Mouse (Mus musculus): ENCODE measurements around the gene Reg4. TPM values are rescaled to one million over a fixed set of nuclear protein-coding genes. Genes with fewer than 3 reads are reported as not detected.

The Reg4 gene
- total and polyA plus RNA-seq, 3 experiments: not detected

GRCm38 (mm10) chr3:98206977-98207376 lies 15.0 kb upstream of the Reg4 start:
- TF ChIP-seq ZNF384 (IDR thresholded peaks at IDR 0.05; ENCODE audit: low read depth, low read length) (no peak), CTCF (conservative IDR thresholded peaks at IDR 0.05 in 1 of 2, IDR thresholded peaks at IDR 0.05 in 1 of 2; ENCODE audit: low read depth in 2 of 2, low read length in 2 of 2) (no peak), MEF2A (IDR thresholded peaks at IDR 0.05; ENCODE audit: borderline replicate concordance, low read depth, low read length) (no peak), USF1 (IDR thresholded peaks at IDR 0.05; ENCODE audit: low read depth, low read length) (no peak), POLR2AphosphoS2 (IDR thresholded peaks at IDR 0.05; ENCODE audit: low read depth, low read length) (no peak), CHD1 (IDR thresholded peaks at IDR 0.05; ENCODE audit: low read depth, low read length) (no peak), RCOR1 (conservative IDR thresholded peaks at IDR 0.05; ENCODE audit: low read depth, low read length) (no peak), TCF12 (IDR thresholded peaks at IDR 0.05; ENCODE audit: low read depth, low read length) (no peak), BHLHE40 (IDR thresholded peaks at IDR 0.05; ENCODE audit: low read depth, low read length) (no peak), KAT2A (IDR thresholded peaks at IDR 0.05; ENCODE audit: insufficient replicate concordance, low read length) (no peak), JUN (IDR thresholded peaks at IDR 0.05; ENCODE audit: insufficient read depth, low read depth, low read length) (no peak), GABPA (IDR thresholded peaks at IDR 0.05; ENCODE audit: insufficient replicate concordance, low read depth, low read length) (no peak), EP300 (IDR thresholded peaks at IDR 0.05; ENCODE audit: low read length) (no peak), TBP (conservative IDR thresholded peaks at IDR 0.05; ENCODE audit: low read depth, low read length) (no peak)
- Histone ChIP-seq H3K27ac (ENCODE audit: insufficient read depth, low read depth) (no peak overlapping the region), H3K27me3 (replicated peaks) (no peaks in the 10 kb centered on the region), H3K9ac (ENCODE audit: insufficient read depth, low read depth) (no peak overlapping the region), H3K9me3 (replicated peaks; ENCODE audit: low read length) (no peaks in the 10 kb centered on the region), H3K36me3 (replicated peaks in 1 of 2; ENCODE audit: control insufficient read depth in 1 of 2, insufficient read depth in 1 of 2, low read length in 1 of 2) (no peaks in the 10 kb centered on the region), H3K4me2 (ENCODE audit: insufficient read depth, low read depth, poor library complexity, severe bottlenecking) (no peak overlapping the region), H3K4me1 (ENCODE audit: control insufficient read depth in 1 of 2, insufficient read depth in 2 of 2) (no peaks in the 10 kb centered on the region), H3K79me2 (replicated peaks; ENCODE audit: control insufficient read depth, extremely low read depth, insufficient read depth, poor library complexity, severe bottlenecking) (no peaks in the 10 kb centered on the region), H3K4me3 (replicated peaks in 1 of 3; ENCODE audit: low read depth in 2 of 3, low read length in 2 of 3, poor library complexity in 1 of 3) (no peak overlapping the region)
- in situ Hi-C loops (cut with MboI; ENCODE audit: low pct_ligation_motif_present, low pct_unique_long_range_greater_than_20kb, low sequenced_read_pairs) (no loop called here), dilution Hi-C loops (cut with MboI; ENCODE audit: extremely low pct_ligation_motif_present, extremely low pct_unique_long_range_greater_than_20kb, low sequenced_read_pairs) (no loop called here)
- DNase-seq (ENCODE audit: extremely low read depth): no peak

DNA sequence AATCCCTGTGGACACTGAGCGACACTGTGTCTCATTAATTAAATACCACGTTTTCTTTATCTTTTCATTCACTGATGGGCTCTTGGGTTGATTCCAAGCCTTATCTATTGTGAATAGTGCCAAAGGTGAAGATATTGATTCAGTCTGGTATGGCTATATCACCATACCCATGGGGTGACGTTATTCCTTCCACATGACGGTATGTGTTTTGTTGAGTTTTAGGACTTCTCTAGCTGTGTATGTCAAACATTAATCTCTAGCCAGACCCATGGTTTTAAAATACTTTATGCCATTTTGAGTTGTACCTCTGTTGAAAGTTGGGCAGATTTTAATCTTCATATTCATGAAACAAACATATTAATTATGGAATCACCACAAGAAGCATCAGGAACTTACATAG lies 12.8 kb upstream of the Reg4 start:
- H3K27me3 ChIP-seq (replicated peaks): peaks cover 6% of the 10 kb centered on the region
- H3K27ac ChIP-seq (ENCODE audit: insufficient read depth, low read depth): no peak overlapping the region
- no peaks in the 10 kb centered on the region for H3K9me3 ChIP-seq (replicated peaks; ENCODE audit: low read length)
- H3K9ac ChIP-seq (ENCODE audit: insufficient read depth, low read depth): no peak overlapping the region
- H3K36me3 ChIP-seq (replicated peaks in 1 of 2; ENCODE audit: control insufficient read depth in 1 of 2, insufficient read depth in 1 of 2, low read length in 1 of 2): no peaks in the 10 kb centered on the region
- no peak overlapping the region for H3K4me2 ChIP-seq (ENCODE audit: insufficient read depth, low read depth, poor library complexity, severe bottlenecking)
- TF ChIP-seq NELFE (IDR thresholded peaks at IDR 0.05; ENCODE audit: low read depth, low read length) (no peak), ELF1 (IDR thresholded peaks at IDR 0.05; ENCODE audit: low read depth, low read length) (no peak), CTCF (conservative IDR thresholded peaks at IDR 0.05 in 1 of 2, IDR thresholded peaks at IDR 0.05 in 1 of 2; ENCODE audit: low read depth in 2 of 2, low read length in 2 of 2) (no peak), USF1 (IDR thresholded peaks at IDR 0.05; ENCODE audit: low read depth, low read length) (no peak), TCF12 (IDR thresholded peaks at IDR 0.05; ENCODE audit: low read depth, low read length) (no peak), POLR2AphosphoS2 (IDR thresholded peaks at IDR 0.05; ENCODE audit: low read depth, low read length) (no peak), SMC3 (IDR thresholded peaks at IDR 0.05; ENCODE audit: low read depth, low read length) (no peak), ZC3H11A (IDR thresholded peaks at IDR 0.05; ENCODE audit: low read depth, low read length) (no peak), BHLHE40 (IDR thresholded peaks at IDR 0.05; ENCODE audit: low read depth, low read length) (no peak), IRF4 (IDR thresholded peaks at IDR 0.05; ENCODE audit: low read depth, low read length) (no peak)
- H3K4me3 ChIP-seq (replicated peaks in 1 of 3; ENCODE audit: low read depth in 2 of 3, low read length in 2 of 3, poor library complexity in 1 of 3): no peak overlapping the region
- H3K79me2 ChIP-seq (replicated peaks; ENCODE audit: control insufficient read depth, extremely low read depth, insufficient read depth, poor library complexity, severe bottlenecking): no peaks in the 10 kb centered on the region
- in situ Hi-C loops (cut with MboI; ENCODE audit: low pct_ligation_motif_present, low pct_unique_long_range_greater_than_20kb, low sequenced_read_pairs): no loop called here
- dilution Hi-C loops (cut with MboI; ENCODE audit: extremely low pct_ligation_motif_present, extremely low pct_unique_long_range_greater_than_20kb, low sequenced_read_pairs): no loop called here
- DNase-seq (ENCODE audit: extremely low read depth): no peak
- no peaks in the 10 kb centered on the region for H3K4me1 ChIP-seq (ENCODE audit: control insufficient read depth in 1 of 2, insufficient read depth in 2 of 2)

Measured in CH12.LX (cell line).